Mouse (Mus musculus): ENCODE data around the gene Pdia5.

The Pdia5 gene

DNA sequence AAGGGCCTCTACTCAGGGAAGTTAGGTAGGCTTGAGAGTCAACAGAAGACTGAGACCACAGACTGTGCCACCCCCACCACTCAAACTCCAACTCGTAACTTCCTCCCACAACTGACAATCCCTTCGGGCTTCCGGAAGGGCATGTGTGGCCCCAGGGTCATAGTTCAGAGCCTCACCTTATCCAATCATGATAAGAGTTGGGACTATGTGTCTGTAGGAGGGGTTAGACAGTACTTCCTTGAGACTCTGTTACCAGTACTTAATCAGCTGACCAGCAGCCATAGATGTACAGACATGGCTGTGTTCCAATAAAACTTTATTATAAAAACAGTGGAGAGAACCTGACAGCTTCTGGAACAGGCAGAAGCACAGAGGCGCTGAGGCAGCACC is 48.7 kb downstream of the Pdia5 start:
- no peak for DNase-seq (ENCODE audit: low read depth in 1 of 2, low spot score in 2 of 2)

DNA sequence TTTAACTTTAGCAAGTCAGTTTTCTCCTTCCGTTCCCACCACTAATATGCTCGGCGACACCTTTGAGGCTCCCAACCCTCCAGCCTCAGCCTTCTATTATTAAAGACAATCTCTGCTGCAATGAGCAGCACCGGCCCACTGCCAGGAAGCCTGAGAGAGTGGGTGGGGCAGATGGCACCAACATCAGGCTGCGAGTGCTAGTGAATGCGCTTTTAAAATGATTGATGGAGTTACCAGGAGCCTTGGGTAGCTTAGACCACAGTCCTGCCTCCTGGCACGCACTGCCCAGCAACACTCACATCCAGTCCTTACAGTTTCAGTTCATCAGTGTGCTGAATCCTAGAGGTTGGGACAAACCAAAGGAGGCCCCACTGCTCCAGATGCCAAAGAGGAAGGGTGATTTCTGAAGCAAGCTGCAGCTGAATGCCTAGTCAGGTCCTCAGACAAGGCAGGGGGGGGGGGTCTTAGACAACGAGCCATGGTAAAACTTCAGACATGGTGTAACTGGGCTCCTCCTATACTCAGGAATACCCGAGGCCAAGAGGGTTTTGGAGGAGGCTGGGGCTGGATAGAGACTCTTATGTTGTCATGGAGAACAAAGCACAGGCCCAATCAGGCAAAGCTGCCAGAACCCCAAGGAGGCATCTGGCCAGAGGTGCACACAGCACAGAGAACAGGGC is 49.2 kb downstream of the Pdia5 start:
- DNase-seq (ENCODE audit: low read depth in 1 of 2, low spot score in 2 of 2), result no peak

DNA sequence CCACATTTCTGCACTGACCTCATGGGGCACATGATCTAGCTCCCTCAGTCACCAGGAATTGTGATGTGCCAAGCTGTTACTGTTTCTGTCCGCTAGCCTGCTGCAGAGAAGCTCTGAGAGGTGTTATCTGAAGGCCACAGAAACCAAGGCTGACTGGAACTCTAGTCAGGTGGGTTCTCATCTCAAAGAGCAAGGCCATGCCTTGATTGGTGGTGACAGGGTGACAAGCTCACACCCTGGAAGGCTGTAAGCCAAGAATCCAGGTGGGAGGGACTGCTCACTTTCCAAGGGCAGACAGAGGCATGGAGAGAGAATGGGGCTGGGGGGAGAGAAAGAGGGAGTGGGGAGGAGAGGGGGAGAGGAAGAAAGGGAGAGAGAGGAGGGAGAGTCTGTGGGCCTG is 51.6 kb downstream of the Pdia5 start:
- no peak for DNase-seq (ENCODE audit: low read depth in 1 of 2, low spot score in 2 of 2)

DNA sequence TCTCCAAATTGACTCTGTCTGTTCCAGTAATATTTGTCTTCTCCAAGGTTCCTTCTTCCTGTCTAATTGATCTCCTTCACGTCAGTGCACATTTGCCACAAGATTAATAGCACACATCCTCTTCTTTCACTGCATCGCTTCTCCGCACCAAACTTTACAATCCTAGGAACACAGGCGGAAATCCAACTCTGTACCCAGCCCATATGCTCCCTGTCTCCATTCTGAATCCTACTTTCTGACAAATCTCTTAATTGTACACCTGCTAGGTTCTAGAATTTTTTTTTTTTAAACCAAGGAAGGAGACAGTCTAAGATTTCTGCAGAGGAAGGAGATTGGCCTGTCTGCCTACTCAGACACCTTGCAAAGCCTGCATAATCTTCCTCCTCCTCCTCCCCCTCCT is 59.1 kb downstream of the Pdia5 start:
- DNase-seq (ENCODE audit: low read depth in 1 of 2, low spot score in 2 of 2), result no peak

DNA sequence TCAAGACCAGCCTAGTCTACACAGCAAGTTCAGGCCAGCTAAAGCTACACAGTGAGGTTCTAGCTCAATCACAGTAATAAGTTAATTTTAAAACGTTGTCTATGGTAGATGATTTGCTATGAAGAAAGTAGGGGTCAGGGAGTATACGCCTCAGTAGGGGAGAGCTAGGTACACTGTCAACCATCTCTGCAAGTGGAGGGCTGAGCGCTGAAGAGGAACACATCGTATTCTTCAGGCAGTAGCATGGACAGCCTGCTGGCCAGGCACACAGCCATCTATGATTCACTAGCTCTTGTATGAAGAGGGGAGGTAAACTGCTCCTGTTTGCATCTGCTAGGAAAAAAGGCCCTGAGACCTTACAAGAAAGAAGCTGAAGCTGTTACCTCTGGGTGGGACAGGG is 65.7 kb downstream of the Pdia5 start:
- no peak for DNase-seq (ENCODE audit: low read depth in 1 of 2, low spot score in 2 of 2)

DNA sequence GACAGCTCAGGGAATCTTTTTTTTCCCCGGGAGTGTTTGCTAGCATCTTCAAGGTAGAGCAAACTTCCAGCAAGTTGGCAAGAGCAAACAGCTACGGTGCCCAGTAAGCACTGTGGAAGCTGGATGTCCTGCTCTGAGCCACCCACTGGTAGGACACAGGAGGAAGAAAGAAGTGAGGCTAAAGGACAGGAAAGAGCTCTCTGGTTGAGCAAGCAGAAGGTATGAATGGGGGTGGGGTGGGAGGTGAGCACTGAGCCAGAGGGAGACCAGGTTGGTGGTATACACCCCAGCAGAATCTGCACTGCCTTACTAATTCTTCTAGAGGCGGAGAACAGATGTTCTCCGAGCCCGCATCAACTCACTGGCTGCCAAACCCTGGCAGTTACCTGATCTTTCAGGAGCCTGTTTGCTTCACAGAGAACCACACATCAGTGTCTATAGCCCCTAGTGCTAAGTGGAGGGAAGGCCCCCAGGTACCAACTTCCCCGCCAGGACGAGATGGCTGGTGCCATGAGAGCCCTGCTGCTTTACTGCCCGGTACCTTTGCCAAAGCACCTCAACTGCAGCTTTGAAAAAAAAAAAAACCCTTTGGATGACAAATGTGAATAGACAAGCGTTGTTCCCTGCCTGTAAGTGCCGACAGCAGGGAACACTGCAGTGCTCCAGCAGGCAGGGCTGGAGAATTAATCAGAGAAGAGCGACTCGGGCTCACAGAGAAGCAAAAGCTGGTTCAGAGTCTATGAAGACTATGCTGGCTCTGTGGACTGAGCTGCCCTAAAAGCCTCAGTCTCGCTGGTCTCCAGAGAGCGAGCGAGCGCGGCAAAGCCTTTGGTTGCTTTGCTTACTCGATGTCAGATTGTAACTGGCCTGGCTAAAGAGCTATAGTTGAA is 67.2 kb downstream of the Pdia5 start:
- DNase-seq (ENCODE audit: low read depth in 1 of 2, low spot score in 2 of 2), result no peak

DNA sequence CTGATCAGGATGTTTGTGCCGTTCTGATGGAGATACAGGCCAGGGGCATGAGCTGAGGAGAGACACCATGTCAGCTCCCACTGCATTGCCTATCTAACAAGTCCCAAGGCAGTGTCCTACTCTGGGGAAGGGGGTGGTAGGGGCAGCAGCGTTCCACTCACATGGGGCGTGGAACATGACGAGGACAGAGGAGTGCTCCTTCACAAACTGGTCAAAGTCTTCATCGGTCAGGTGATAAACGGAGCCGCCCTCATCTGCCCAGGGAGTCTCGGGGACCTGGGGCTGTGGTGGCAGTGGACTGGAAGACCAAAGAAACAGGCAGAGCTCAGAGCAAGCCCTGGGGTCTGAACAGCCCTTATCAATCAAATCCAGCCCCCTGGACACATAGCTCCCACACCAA is 68.0 kb downstream of the Pdia5 start:
- DNase-seq (ENCODE audit: low read depth in 1 of 2, low spot score in 2 of 2), result no peak

DNA sequence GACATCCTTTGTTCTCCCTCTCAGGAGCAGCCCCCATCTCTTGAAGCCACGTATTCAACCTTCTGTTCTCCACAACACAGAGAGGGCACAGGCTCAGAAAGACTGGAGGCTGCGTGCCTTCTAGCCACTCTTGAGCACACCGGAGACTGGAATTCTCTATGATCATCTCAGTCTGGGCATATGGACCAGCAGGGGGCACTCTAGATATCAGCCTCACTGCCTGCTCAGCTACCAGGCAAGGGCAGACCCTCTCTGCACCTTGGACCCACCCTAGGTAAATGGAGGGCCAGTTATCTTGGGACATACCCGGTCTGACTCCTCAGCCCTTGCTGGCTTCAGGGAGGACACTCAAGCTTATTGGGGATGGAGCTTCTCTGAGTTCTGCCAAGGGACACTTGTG is 68.5 kb downstream of the Pdia5 start:
- DNase-seq (ENCODE audit: low read depth in 1 of 2, low spot score in 2 of 2), result no peak

DNA sequence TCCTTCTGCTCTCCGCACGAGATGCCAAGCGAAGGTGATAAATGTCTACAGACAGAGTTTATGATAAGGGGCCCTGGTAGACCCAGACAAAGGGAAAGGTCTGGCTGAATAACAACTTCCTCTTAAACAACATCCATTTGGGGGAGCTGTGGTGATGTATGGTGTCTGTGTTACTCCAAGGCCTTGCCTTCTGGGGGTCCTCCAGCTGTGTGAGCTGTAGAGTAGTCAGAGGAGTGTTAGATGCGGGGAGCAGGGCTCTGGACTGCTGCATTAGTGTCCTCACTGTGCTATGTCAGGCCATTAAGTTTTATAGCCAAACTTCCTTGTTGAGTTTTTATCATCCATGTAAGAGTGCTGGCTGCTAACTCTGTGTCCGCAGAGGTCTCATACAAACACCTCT is 76.1 kb downstream of the Pdia5 start:
- no peak for DNase-seq (ENCODE audit: low read depth in 1 of 2, low spot score in 2 of 2)

DNA sequence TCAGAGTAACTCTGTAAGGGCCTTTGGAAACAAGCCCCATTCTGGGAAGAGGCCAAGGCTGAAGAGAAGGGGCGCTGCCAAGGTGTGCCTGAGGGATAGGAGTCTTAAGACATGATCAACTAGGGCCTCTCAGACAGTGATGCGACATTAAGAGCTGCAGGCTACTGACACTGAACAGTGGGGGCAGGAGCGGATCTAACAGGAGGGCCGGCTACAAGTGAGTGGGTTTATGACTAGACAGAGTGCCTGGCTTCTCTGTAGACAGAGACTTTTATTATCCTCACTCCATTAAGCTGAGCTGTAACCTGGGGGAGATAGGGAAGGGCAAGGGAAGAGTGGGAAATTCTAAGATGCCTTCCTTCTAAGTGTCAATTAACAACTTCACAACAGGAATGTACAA is 84.0 kb downstream of the Pdia5 start:
- DNase-seq (ENCODE audit: low read depth in 1 of 2, low spot score in 2 of 2), result no peak

DNA sequence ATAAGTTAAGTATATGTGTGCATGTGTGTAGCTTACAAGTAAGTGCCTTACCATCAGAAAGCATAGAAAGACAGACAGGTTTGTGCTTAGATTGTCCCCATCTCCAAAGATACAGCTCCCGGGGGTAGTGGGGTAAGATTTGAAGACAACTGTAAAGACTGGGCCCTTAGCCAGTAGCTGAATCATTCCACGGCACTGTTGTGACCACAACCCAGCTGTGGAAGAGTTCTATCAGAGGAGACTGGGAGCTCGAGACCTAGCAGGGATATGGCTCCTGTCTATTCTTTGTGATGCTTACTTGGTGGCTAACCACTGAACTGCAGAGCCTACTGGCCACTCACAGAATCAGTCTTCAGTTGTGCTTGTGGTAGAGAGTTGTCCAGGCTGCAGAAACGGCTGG is 84.5 kb downstream of the Pdia5 start:
- no peak for DNase-seq (ENCODE audit: low read depth in 1 of 2, low spot score in 2 of 2)

DNA sequence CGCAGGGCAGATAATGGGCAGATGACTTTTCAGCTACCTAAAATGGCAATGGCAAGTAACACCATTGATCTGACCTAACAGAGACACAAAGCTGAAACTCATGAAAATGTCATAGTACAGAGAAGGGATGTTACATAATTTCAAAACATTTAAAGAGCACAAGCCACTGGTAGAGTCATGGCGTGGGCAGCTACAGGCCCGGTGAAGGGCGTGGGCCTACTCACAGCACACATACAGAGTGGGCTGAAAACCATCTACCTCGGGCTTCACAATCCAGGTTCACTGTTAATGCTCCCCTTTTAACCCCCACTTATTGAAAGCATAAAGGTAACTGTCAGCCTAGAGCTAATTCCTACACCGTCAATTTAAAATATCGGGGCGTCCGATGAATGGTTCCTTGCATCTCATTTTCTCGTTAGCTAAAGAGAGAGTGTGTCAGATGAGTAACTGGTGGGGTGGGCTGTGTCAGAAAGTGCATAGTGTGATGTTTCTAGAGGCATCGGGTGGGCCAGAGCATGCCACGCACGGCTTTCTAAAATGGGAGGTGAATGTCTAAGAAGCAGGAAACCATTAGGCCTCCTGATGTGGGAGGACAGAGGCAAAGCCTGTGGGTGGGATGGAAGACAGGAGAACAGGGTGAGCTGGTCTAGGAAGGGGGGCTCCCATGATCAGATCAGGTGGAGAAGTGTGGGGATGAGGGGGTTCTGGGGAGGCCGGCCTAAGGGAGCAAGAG is 85.2 kb downstream of the Pdia5 start:
- no peak for DNase-seq (ENCODE audit: low read depth in 1 of 2, low spot score in 2 of 2)

DNA sequence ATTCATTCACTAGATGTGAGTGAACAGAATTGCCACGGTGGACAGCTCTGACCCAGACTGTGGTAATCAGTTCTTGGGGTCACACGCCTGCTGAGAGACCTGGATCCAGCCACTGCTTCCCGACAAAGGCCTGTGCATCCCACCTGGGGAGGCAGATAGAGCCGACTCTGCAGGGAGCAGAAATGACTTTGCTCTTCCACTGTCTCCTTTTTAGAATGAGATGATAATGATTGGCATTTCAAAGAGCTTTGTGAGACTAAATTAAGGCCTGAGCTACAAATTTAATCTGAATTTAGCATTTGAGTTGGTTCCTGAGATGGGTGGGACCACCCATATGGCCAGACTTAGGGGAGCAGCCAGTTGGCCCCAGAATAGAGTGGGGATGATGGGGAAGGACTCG is 85.8 kb downstream of the Pdia5 start:
- DNase-seq (ENCODE audit: low read depth in 1 of 2, low spot score in 2 of 2), result no peak

DNA sequence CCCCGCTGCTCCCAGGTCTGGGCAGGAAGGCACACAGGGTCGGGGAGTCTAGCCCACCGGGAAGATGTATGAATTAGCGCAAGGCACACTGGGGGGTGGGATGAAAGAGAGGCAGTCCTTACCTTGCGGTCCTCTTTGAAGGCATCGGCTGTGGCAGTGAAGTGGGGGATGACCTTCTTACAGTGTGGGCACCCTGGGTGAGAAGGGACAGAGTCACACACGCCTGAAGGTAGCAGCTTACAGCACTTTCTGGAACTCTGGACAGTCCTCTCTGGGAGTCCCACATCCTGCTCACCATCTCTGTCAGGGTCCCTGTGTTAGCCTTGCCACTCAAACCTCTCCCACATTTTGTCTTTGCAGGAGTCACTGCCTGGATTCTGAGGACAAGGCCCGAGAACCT is 86.8 kb downstream of the Pdia5 start:
- no peak for DNase-seq (ENCODE audit: low read depth in 1 of 2, low spot score in 2 of 2)

DNA sequence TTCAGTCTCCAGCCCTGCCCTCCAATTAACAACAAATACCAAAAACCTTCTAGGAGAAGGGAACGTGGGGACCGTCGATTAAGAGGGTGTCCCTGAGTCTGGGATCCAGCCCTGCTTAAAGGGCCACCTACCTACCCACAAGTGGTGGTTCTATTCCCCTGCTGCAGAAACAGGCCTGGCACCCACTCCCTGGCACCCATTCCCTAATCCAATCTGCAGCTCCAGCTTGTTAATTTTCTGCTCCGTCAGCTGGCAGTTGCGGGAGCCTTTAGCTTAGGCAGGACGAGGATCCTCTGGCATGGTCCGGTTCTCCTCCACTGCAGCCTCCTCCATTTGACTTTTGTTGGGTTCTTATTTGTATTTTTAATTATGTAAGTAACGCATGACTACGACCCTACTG is 87.3 kb downstream of the Pdia5 start:
- no peak for DNase-seq (ENCODE audit: low read depth in 1 of 2, low spot score in 2 of 2)

DNA sequence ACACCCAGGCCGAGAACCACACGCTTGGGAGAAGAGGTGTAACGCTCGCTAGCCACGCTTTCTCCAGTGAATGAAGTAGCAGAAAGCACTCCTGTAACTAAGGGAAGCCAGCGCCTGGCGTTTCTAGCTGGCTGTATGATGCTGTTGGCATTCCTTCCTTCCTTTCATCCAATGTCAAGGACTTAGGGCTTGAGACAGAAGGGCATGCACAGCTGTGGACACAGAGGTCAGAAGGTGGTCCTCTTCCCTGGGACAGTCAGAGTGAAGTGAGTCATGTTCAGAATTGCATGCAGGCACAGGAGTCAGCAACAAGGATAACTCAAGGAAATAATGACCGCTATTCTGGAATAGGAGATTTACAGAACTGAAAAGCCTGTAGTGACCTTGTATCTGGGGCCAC is 97.9 kb downstream of the Pdia5 start:
- DNase-seq (ENCODE audit: low read depth in 1 of 2, low spot score in 2 of 2), result no peak

DNA sequence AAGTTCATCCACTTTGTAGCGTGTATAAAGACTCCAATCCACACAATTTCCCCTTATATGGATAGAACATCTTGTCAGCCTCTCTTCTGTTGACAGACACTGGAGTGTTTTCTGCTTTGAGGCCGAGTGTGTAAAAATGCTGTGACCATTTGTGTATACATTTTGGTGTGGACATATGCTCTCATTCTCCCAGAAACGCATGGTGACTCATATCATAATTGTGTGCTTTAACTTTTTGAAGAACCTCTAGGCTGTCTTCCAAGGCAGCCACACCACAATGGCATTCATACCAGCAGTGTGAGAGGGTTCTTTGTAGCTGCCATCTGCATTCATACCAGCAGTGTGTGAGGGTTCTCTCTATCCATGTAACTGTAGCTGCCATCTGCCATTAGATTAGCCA is 105.0 kb downstream of the Pdia5 start:
- no peak for DNase-seq (ENCODE audit: low read depth in 1 of 2, low spot score in 2 of 2)

DNA sequence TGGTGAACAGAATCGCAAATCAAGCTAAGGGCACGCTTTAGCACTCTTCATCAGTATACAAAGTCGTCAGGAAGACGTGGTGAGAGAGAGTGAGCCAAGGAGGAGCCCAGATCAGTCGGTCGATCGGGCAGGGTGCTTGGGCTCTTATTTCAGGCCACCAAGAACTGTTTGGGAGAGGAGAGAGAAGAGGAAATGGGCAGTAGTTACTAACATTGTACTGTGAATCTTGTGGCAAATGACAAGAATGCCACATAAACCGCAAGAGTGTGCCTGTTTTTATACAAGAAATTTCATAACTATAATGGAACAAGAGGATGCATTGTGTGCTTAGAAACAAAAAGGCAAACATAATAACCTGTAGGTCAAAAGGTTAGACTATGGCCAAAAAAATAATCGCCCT is 110.6 kb downstream of the Pdia5 start:
- DNase-seq (ENCODE audit: low read depth in 1 of 2, low spot score in 2 of 2), result no peak

DNA sequence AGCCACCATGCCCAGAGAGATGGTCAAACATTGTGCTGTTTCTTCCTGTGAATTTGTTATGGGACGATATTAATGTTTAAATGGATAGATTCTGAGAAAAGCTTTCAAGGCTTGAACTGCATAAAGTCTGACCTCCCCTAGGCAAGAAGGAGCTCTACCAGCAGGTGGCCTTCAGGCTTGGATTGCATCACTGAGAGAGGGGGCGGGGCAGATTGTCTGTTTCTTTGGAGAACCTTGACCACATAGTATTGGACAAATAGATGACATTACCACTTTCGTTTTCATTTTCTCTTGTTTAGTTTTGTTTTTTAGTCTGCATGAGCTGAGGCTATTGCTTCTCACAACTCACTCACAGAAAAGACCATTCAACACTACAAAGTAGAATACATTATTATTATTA is 111.3 kb downstream of the Pdia5 start:
- no peak for DNase-seq (ENCODE audit: low read depth in 1 of 2, low spot score in 2 of 2)

DNA sequence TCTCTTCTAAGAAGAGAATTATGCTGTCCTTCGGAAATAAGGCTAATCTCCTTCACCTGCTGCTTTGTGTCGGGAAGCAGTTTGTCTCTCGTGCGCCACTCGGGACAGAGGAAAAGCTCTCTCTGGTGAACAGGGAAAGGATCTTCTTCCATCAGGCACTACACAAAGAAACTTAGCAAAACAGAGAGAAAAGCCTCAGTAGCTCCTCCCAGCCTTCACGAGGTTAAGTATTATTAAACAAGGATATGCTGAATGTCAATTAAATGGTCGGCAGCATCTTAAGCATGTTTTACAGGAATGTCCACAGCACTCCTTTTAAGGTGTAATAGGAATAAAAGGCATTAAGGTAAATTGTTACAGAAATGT is 126.6 kb downstream of the Pdia5 start:
- DNase-seq (ENCODE audit: low read depth in 1 of 2, low spot score in 2 of 2), result no peak

DNA sequence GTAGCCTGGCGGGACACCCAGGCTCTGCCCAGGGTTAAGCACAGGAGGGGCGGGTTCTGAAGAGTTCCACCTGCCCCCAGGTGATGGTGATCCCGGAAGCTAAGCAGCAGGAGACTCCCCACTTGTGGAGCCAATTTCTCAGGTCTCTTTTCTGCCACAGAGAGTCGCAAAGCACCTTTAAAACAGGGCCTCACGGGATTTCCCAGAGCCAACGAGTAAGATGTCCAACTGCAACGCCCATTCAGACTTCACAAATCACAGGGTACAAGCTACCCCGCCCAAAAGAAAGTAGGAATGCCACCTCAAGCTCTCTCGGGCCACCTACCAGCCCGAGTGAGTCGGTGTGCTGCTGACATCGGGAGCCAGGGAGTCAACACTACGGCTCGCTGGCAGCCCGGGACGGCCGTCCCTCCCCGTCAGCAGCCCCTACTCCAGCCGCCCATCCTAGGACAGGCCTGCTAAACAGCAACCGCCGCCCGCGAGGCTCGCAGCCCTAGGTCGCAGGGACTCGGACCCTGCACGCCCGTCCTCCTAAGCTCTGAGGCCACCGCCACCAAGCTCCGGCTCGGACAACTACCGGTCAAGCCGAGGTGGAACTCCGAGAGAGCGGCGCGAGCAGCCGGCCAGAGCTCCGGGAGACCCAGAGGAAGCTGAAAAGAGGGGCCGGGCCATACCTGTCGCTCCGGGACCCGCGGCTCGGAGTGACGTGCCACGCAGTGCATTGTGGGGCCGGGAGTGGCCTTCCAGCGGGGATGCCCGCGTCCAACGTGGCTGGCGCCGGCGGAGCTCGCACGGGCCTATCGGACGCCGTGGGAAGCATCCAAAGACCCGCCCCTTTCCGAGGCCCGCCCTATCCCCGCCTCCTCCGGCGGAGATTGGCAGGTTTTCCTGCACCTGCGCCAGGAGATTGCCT is 127.3 kb downstream of the Pdia5 start, which contains the start of gene Sec22a:
Gene Sec22a, minus strand, starts transcription at position 769 of the 913 bp plus-strand sequence.
- DNase-seq (ENCODE audit: low read depth in 1 of 2, low spot score in 2 of 2), result peak; percentile 59 to 73

Measured in monocyte, adult 2 months (primary cell).